Mouse (Mus musculus) mouse trophoblast stem cell (cell line): ENCODE measurements at regions not wholly inside any gene's neighbourhood (a gene's known extent, or its start where the extent isn't known, plus 50 kb on each side); places are given as distances from the start of the nearest gene placed in this dataset.

Source experiments
- in situ Hi-C, 2 experiments: fragments of 300-500 bp; cut with MseI, MboI; formaldehyde crosslinking; loops; 2 replicates in 1 of 2; 3 replicates in 1 of 2; pipeline ENCODE4 v1.15.1; 2025

DNA sequence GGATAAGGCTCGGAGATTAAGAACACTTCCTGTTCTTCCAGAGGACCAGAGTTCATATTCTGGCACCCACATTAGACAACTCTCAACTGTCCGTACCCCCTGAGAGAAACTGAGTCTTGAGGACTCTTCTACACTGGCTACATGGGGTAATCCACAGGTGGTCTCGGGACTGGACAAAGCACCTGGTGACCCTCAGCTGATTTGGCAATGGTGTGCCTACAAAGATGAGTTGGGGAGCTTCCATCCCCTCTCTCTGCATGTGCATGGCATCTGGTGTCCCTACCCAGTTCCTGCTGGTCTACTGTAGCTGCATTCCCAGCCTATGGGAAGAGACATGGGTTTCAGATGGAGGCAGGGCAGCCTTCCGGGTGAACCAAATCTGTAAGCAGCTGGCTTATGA, 61.2 kb upstream of the Kcnj15 start:
- in situ Hi-C loops: loop anchor here in 1 of 2 experiments (5.0 kb wide), 1 partner anchor 146 kb away; no protein-coding TSS in a partner anchor

DNA sequence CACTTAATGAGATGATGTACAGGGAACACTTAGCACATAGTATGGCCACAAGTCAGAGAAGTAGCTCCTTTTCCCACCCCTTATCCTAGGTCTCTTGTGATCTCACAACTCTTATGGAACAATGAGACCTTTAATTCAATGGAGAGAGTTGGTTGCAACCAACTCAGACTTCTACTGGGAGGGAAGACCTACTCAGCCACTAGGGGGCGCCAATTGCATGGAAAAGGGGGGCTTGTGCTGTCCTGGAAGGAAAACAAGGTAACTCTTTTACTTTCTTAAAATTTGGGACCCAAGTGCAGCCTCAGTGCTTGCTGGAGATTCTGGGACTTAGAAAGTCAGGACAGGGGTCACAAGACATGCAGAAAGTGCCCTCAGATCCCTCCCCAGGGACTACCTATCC, 60.7 kb upstream of the Kcnj15 start:
- in situ Hi-C loops: loop anchor here in 1 of 2 experiments (5.0 kb wide), 1 partner anchor 146 kb away; no protein-coding TSS in a partner anchor

DNA sequence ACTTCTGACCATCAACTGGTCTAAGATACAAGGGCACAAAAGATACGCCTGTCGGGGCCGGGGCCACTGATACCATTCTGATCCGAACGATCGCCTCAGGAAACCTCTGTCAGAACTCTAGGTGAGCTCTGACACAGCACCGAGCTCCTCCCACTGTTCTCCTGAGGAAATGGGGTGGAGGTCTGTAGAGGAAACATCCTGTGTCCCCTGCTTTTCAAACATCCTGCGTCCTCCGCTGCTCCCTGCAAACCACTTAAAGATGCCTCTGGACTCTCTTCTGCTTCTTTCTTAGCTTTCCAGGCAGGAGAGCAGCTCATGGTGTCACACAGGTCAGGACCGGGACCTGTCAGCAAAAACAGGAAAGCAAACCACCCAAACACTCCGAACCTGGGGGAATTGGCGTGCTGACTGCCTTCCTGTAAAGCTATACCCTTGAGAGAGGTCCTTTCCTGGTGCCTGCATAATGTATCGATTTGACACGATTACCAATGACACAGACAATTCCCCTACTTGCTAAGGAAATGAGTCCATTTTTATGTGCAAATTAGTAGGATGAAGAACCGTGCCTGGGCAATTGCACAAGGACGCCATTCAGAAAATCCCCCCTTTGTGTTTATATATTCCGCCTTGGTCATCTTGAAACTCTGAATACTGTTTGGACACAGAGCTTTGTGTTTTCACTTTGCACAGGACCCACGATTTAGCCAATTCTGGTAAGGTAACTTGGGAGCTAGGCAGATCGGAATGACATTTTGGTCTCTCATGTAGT, 58.4 kb upstream of the Kcnj15 start:
- in situ Hi-C loops: loop anchor here in 1 of 2 experiments (5.0 kb wide), 1 partner anchor 143 kb away; no protein-coding TSS in a partner anchor

DNA sequence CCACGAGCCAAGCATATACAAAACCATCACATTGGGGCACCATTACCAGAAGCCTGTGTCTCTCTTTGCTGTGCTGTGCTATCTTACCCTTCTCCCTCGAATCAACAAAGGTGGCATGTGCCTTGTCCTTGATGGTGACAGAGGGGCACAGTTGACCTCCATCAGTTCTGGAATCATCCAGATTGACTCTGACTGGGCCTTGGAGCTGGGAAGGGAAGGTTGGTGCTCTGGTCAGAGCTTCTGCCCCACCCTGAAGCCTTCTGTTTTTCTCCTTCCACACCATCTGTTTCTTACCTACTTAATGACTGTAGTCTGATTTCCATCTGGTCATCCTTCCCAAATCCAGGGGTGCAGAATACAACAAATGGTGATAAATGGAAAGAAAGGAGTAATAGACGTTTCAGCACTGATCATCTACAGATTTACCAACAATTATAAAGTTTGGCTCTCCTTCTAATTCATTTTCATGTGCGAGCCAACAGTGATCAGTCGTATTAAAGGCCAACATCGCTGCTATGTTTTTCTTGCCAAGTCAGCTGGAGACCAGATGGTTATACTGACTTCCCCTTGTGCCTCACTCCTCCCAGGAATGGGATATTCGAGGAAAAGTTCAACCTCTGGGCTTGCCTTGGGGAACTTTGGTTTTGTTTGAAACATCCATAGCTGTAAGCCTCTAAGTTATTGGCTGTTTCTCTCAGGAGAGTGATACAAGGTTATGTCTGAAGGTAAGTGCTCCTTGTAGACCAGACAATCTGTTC, 55.1 kb upstream of the Kcnj15 start:
- in situ Hi-C loops: loop anchor here in 1 of 2 experiments (5.0 kb wide), 1 partner anchor 140 kb away; no protein-coding TSS in a partner anchor

DNA sequence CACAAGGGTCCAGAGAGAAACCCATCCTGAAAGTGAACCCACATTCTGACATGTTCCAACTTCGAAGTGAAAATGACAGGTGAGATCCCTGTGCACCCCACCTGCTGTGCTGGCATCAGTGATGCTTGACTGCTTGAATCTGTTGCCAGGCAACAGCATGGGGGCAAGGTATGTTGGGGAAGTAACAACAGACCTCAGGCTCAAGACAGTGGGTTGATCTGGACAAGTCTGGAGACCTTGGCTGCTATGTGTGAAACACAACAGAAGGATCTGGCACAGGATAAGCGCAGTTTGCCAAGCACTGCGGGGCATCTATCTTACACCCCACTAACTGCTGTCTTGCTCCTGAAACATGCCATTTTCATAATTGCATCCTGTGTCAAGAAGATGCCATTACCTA, 54.3 kb upstream of the Kcnj15 start:
- in situ Hi-C loops: loop anchor here in 1 of 2 experiments (5.0 kb wide), 1 partner anchor 139 kb away; no protein-coding TSS in a partner anchor

GRCm38 (mm10) chr16:95203790-95204189, 53.6 kb upstream of the Kcnj15 start:
- in situ Hi-C loops: loop anchor here in 1 of 2 experiments (5.0 kb wide), 1 partner anchor 139 kb away; no protein-coding TSS in a partner anchor

DNA sequence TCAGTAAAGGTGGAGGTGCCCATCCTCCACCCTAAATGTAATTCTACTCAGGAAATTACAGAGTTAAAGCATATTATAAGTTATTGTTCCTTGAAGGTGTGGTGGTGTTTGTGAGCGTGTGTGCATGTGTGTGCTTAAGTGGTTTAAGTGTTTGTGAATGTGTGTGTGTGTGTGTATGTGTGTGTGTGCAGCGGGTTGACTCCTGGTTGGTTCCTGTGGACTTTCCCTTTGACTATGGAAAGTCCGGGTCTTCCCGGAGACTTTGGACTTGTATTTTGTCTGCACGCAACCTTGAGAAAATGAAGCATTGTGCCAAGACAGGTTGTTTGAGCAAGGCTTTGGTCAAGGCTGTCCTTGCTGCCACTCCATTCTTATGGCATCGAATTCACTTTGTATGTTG, 52.9 kb upstream of the Kcnj15 start:
- in situ Hi-C loops: loop anchor here in 1 of 2 experiments (5.0 kb wide), 1 partner anchor 138 kb away; no protein-coding TSS in a partner anchor

DNA sequence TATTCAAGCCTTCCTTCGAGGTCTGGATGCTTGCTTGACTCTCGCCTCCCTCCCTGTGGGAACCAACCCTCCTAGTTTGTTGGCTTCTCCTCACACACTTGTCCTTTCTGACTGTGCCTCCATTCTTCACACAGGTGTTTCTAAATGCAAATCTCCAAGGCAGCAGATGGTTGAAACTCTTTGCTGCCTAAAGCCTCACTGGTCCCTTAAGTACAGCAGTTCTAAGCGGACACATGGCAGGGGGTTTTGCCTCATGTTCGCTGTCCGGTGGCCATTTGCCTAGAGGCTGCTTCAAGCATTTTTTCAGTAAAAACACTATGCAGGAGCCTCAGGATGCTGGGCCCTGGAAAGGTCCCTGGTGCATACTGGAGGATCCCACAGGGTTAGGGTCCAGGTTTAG, 50.9 kb upstream of the Kcnj15 start:
- in situ Hi-C loops: no loop called here

GRCm38 (mm10) chr16:95207547-95207946, 49.8 kb upstream of the Kcnj15 start:
- in situ Hi-C loops: no loop called here
